Mouse (Mus musculus): ENCODE results near the gene Vmn2r21.
"Not testable (repeated sequence)": the region's sequence is repeated elsewhere in the genome, so short reads cannot be mapped to it uniquely, and the experiment has no call there.

Gene Vmn2r21

DNA sequence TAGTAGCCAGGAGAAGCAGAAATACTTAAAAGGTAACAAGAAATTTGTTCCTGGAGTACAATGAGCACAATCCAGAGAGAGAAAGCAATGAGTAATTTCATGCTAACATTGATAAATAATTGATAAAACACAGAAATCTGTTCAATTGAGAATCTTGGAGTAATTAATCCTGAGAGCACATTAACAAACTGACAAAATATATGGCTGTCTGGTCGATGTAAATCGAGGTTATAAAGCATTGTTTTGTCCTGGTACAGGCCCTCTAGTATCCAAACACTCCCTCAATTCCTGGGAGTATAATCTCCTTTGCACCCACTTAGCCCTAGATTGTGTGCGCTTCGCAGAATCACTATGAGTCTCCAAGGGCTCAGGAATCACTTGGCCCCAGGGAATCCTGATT is at the start of gene Vmn2r21:
TSS of gene Vmn2r21 (minus strand) at position 101 of the 400 bp plus-strand sequence.
- DNase-seq (ENCODE audit: low spot score in 2 of 2), result not testable (repeated sequence)

- DNase-seq (ENCODE audit: low spot score in 2 of 2), result not testable (repeated sequence)
These were observed 41.5 kb upstream of the Vmn2r21 start for GRCm38 (mm10) chr6:123574698-123575097.

- not testable (repeated sequence) for DNase-seq (ENCODE audit: low spot score in 2 of 2)
These were observed 6.5 kb upstream of the Vmn2r21 start for GRCm38 (mm10) chr6:123539755-123540154.

DNA sequence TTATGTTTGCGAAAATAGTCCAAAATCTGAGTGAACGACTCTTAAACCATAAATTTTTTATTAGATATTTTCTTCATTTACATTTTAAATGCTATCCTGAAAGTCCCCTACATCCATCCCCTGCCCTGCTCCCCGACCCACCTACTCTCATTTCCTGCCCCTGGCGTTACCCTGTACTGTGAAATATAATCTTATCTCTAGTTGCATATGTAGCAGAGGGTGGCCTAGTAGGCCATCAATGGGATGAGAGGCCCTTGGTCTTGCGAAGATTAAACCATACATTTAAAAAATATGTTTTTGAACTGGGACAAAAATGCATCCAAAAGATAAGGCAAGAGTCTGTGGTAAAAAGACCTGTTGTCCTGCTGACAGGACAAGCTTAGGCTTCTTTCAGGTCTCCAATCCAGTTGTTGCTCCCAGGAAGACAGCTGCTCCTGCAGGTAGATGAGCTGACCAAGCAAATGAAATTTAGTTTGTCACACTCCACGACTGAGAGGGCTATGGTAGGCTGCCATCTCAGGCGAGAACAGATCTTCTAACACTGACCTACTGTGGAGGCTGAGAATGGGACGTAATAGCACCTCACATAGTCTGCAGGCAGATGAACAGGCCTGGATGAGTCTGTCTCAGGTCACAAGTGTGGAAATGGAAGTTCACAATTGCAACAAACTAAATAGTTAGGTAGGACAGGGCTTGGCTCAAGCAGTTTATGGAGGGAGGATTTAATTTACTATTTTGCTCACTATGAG is 10.8 kb downstream of the Vmn2r21 start:
- not testable (repeated sequence) for DNase-seq (ENCODE audit: low spot score in 2 of 2)

DNA sequence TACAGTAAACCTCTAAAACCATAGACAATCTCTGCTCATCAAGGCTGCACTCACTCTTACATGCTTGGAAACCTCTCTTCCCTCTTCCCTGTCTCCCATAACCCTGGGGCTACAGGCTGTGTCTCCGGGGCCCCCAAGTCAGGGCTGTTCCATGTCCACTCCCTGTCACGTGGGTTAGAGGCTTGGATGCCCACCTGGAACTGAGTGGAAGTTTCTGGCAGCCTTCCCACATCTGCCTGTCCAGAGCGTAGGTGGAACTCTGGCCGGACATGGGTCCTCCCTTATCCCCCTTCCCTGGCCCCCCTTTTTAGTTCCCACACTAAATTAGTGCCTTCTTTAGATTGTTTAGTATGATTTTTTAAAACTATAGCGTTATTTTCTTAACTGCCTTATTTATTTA is 60.2 kb downstream of the Vmn2r21 start:
- DNase-seq (ENCODE audit: low spot score in 2 of 2), result not testable (repeated sequence)

DNA sequence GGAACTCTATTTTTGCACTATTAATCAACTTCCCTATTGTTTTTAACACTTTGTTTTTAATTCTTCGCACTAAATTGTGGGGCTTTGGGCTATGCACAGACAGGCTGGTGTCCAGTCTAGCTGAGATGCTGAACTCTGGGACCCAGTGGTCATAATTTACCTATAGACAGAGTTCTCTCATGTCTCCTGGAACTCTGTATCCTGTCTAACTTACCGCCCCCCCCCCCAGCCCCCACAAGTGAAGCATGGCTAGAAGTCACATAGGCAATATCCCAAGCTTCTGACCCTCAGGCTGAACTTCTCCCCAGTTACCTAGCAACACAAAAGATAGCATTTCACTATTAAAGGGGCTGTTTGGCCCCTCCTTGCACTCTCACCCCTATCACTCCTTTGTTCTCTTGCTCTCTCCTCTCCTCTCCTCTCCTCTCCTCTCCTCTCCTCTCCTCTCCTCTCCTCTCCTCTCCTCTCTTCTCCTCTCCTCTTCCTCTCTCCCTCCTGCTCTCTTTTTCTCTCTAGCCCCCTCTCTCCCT is 60.7 kb downstream of the Vmn2r21 start:
- not testable (repeated sequence) for DNase-seq (ENCODE audit: low spot score in 2 of 2)

DNA sequence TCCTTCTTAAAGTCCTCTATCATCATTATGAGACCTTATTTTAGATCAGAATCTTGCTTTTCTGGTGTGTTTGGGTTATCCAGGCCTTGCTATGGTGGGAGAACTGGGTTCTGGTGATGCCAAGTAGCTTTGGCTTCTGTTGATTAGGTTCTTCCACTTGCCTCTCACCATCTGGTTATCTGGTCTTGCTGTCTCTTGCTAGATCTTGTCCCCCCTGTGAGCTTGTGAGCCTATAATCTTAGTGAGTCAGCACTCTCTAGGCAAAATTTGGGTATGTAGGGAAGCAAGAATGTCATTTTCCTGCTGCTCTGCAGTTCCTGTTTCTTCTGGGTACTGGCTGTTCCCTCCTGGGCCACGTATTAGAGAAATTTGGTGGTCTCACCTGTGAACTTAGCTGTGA is 64.6 kb downstream of the Vmn2r21 start:
- DNase-seq (ENCODE audit: low spot score in 2 of 2), result not testable (repeated sequence)
